Mouse (Mus musculus) hindbrain, embryonic 16.5 days (tissue): Measurements from ENCODE around the gene Syf2. TPM values are rescaled to one million over a fixed set of nuclear protein-coding genes. Genes with fewer than 3 reads are reported as not detected.
A peak's percentile ranks its signal among the peaks of the same experiment; 100 is the strongest.

Experiments used
- ATAC-seq: fragments of 200-750 bp; cut with Nextera tagmentation; 2 replicates; pipeline ENCODE4 v1.8.0; 2017; ENCODE audit warnings: moderate TSS enrichment, moderate library complexity
- H3K27ac ChIP-seq: fragments of 300-500 bp; sonication (generic); 2 replicates; pipeline ENCODE4 v1.5.1; 2014; ENCODE audit warnings: low read depth, mild to moderate bottlenecking, control low read depth, low read length, moderate library complexity
- H3K27me3 ChIP-seq: fragments of 300-500 bp; sonication (generic); replicated peaks from 2 replicates; pipeline ENCODE4 v1.6.1; 2014; ENCODE audit warnings: low read length; ENCODE audit not compliant: control insufficient read depth, insufficient read depth
- H3K36me3 ChIP-seq: fragments of 300-500 bp; sonication (generic); 2 replicates; pipeline ENCODE4 v1.6.1; 2014; ENCODE audit warnings: mild to moderate bottlenecking, low read length, moderate library complexity, mixed read lengths; ENCODE audit not compliant: control insufficient read depth, insufficient read depth
- H3K4me1 ChIP-seq: fragments of 300-500 bp; sonication (generic); 2 replicates; pipeline ENCODE4 v1.6.1; 2014; ENCODE audit warnings: low read depth, low read length; ENCODE audit not compliant: control insufficient read depth, insufficient read depth
- H3K4me2 ChIP-seq: fragments of 300-500 bp; sonication (generic); 2 replicates; pipeline ENCODE4 v1.6.1; 2014; ENCODE audit warnings: mild to moderate bottlenecking, low read length, control low read depth, moderate library complexity
- H3K4me3 ChIP-seq: fragments of 300-500 bp; sonication (generic); 2 replicates; pipeline ENCODE4 v1.5.1; 2014; ENCODE audit warnings: mild to moderate bottlenecking, low read length, control low read depth, moderate library complexity
- H3K9ac ChIP-seq: fragments of 300-500 bp; sonication (generic); 2 replicates; pipeline ENCODE4 v1.6.1; 2014; ENCODE audit warnings: low read depth, mild to moderate bottlenecking, control low read depth, low read length, moderate library complexity
- H3K9me3 ChIP-seq: fragments of 300-500 bp; sonication (generic); 2 replicates; pipeline ENCODE4 v1.6.1; 2014; ENCODE audit warnings: mild to moderate bottlenecking, low read length, moderate library complexity; ENCODE audit not compliant: control insufficient read depth
- WGBS: fragments of 180-500 bp; shearing (Covaris S2); extraction: QIAGEN DNeasy Blood & Tissue Kit; methylation state at CpG from one replicate; pipeline ENCODE4 v1.1.7; 2014; 5-methylcytosine and 5-hydroxymethylcytosine counted together
- polyA plus RNA-seq: library from polyadenylated mRNA; unstranded; fragments of >200 nt; fragmentation: Nextera tagmentation; extraction: Ambion mirVana; gene quantifications from 2 replicates; pipeline ENCODE4 v1.2.1, GENCODE M21; 2015

The Syf2 gene
- polyA plus RNA-seq, 1 experiment from 2014 or later, result 53.8 TPM

GRCm38 (mm10) chr4:134913413-134913812, 17.3 kb upstream of the Syf2 start:
- H3K4me2 ChIP-seq, result peak overlapping the region; percentile 79
- H3K27me3 ChIP-seq, result no peaks in the 10 kb centered on the region
- ATAC-seq, result no peak
- H3K36me3 ChIP-seq, result peaks cover 14% of the 10 kb centered on the region
- no peak overlapping the region for H3K9ac ChIP-seq
- no peaks in the 10 kb centered on the region for H3K9me3 ChIP-seq
- H3K4me1 ChIP-seq, result peaks cover 7% of the 10 kb centered on the region
- H3K27ac ChIP-seq, result no peak overlapping the region
- WGBS, result 26% methylated on average over 3 of the region's 3 CpGs
- H3K4me3 ChIP-seq, result peak overlapping the region; percentile 72

GRCm38 (mm10) chr4:134914122-134914863, 16.4 kb upstream of the Syf2 start:
- Histone ChIP-seq H3K27ac (peak overlapping the region; percentile 87), H3K4me3 (peak overlapping the region; percentile 72), H3K36me3 (peaks cover 7% of the 10 kb centered on the region), H3K4me2 (peak overlapping the region; percentile 79), H3K27me3 (no peaks in the 10 kb centered on the region), H3K4me1 (peaks cover 7% of the 10 kb centered on the region), H3K9me3 (no peaks in the 10 kb centered on the region), H3K9ac (peak overlapping the region; percentile 83)
- WGBS, result 1% methylated on average over 43 of the region's 43 CpGs
- peak; percentile 66 for ATAC-seq

- H3K9ac ChIP-seq, result peak within 1 kb of the TSS; percentile 83
- no peaks in the 10 kb centered on the region for H3K27me3 ChIP-seq
- ATAC-seq, result peak; percentile 91
- WGBS, result 0% methylated on average over 23 of the region's 25 CpGs
- peak within 1 kb of the TSS; percentile 79 for H3K4me2 ChIP-seq
- H3K27ac ChIP-seq, result peak within 1 kb of the TSS; percentile 87
- peaks cover 7% of the 10 kb centered on the region for H3K4me1 ChIP-seq
- peak within 1 kb of the TSS; percentile 72 for H3K4me3 ChIP-seq
- peaks cover 3% of the 10 kb centered on the region; the same call in 1 of the 2 replicates for H3K36me3 ChIP-seq
- H3K9me3 ChIP-seq, result no peaks in the 10 kb centered on the region
Observed at GRCm38 (mm10) chr4:134914864-134915209, 15.9 kb upstream of the Syf2 start, which contains the start of gene Tmem50a. Tmem50a (minus strand) TSS chr4:134915024.

- peaks cover 7% of the 10 kb centered on the region for H3K4me1 ChIP-seq
- ATAC-seq, result peak; percentile 34
- H3K9ac ChIP-seq, result peak overlapping the region; percentile 83
- 58% methylated on average over 14 of the region's 14 CpGs for WGBS
- H3K27ac ChIP-seq, result no peak overlapping the region
- no peaks in the 10 kb centered on the region for H3K9me3 ChIP-seq
- no peaks in the 10 kb centered on the region for H3K27me3 ChIP-seq
- H3K4me3 ChIP-seq, result peak overlapping the region; percentile 72
- peak overlapping the region; percentile 79 for H3K4me2 ChIP-seq
- peaks cover 3% of the 10 kb centered on the region; the same call in 1 of the 2 replicates for H3K36me3 ChIP-seq
Observed at GRCm38 (mm10) chr4:134915223-134916050, 15.3 kb upstream of the Syf2 start.

GRCm38 (mm10) chr4:134917194-134917593, 13.5 kb upstream of the Syf2 start:
- Histone ChIP-seq H3K27ac (no peak overlapping the region), H3K4me1 (peaks cover 7% of the 10 kb centered on the region), H3K9ac (no peak overlapping the region), H3K27me3 (no peaks in the 10 kb centered on the region), H3K4me2 (no peak overlapping the region), H3K4me3 (no peak overlapping the region), H3K9me3 (no peaks in the 10 kb centered on the region), H3K36me3 (no peaks in the 10 kb centered on the region)
- no peak for ATAC-seq
- 81% methylated on average over 3 of the region's 3 CpGs for WGBS

- Histone ChIP-seq H3K9me3 (no peaks in the 10 kb centered on the region), H3K4me3 (no peak overlapping the region), H3K27ac (no peak overlapping the region), H3K9ac (no peak overlapping the region), H3K36me3 (no peaks in the 10 kb centered on the region), H3K27me3 (no peaks in the 10 kb centered on the region), H3K4me2 (no peak overlapping the region), H3K4me1 (peaks cover 1% of the 10 kb centered on the region)
- no peak for ATAC-seq
- WGBS, result 67% methylated on average over 7 of the region's 7 CpGs
Observed at GRCm38 (mm10) chr4:134918381-134918780, 12.3 kb upstream of the Syf2 start.

- no peak overlapping the region for H3K9ac ChIP-seq
Observed at GRCm38 (mm10) chr4:134919733-134920540, 10.8 kb upstream of the Syf2 start.

GRCm38 (mm10) chr4:134920631-134921030, 10.1 kb upstream of the Syf2 start:
- WGBS, result 93% methylated on average over 6 of the region's 6 CpGs
- no peak overlapping the region for H3K9ac ChIP-seq
- peaks cover 5% of the 10 kb centered on the region for H3K36me3 ChIP-seq
- H3K27me3 ChIP-seq, result no peaks in the 10 kb centered on the region
- no peak overlapping the region for H3K27ac ChIP-seq
- H3K4me1 ChIP-seq, result peaks cover 10% of the 10 kb centered on the region
- no peak overlapping the region for H3K4me3 ChIP-seq
- no peak for ATAC-seq
- H3K4me2 ChIP-seq, result no peak overlapping the region
- no peaks in the 10 kb centered on the region for H3K9me3 ChIP-seq

More at GRCm38 (mm10) chr4:134919733-134920540, 10.8 kb upstream of the Syf2 start:
- no peak for ATAC-seq
- peaks cover 3% of the 10 kb centered on the region for H3K4me1 ChIP-seq
- no peak overlapping the region for H3K4me3 ChIP-seq
- no peaks in the 10 kb centered on the region for H3K9me3 ChIP-seq
- no peaks in the 10 kb centered on the region for H3K27me3 ChIP-seq
- 40% methylated on average over 12 of the region's 12 CpGs for WGBS
- H3K36me3 ChIP-seq, result no peaks in the 10 kb centered on the region
- H3K4me2 ChIP-seq, result no peak overlapping the region
- no peak overlapping the region for H3K27ac ChIP-seq
